Mouse (Mus musculus) lung, embryonic 16.5 days (tissue): ENCODE measurements around the gene Grm5. TPM values are rescaled to one million over a fixed set of nuclear protein-coding genes. Genes with fewer than 3 reads are reported as not detected.

Experiments
- ATAC-seq: fragments of 200-750 bp; cut with Nextera tagmentation; 2 replicates; pipeline ENCODE4 v1.8.0; 2017; ENCODE audit warnings: low read depth, mild to moderate bottlenecking, moderate library complexity
- H3K27ac ChIP-seq: fragments of 300-500 bp; sonication (generic); 2 replicates; pipeline ENCODE4 v1.5.1; 2014; ENCODE audit warnings: mild to moderate bottlenecking, control low read depth, low read length
- H3K27me3 ChIP-seq: fragments of 300-500 bp; sonication (generic); 2 replicates; pipeline ENCODE4 v1.6.1; 2014; ENCODE audit warnings: low read depth, low read length, mixed read lengths; ENCODE audit not compliant: control insufficient read depth, insufficient read depth
- H3K36me3 ChIP-seq: fragments of 300-500 bp; sonication (generic); 2 replicates; pipeline ENCODE4 v1.6.1; 2014; ENCODE audit warnings: low read length; ENCODE audit not compliant: control insufficient read depth, insufficient read depth
- H3K4me1 ChIP-seq: fragments of 300-500 bp; sonication (generic); replicated peaks from 2 replicates; pipeline ENCODE4 v1.6.1; 2014; ENCODE audit warnings: low read length, mixed read lengths; ENCODE audit not compliant: control insufficient read depth, insufficient read depth
- H3K4me2 ChIP-seq: fragments of 300-500 bp; sonication (generic); 2 replicates; pipeline ENCODE4 v1.6.1; 2014; ENCODE audit warnings: low read depth, low read length, control low read depth
- H3K4me3 ChIP-seq: fragments of 300-500 bp; sonication (generic); 2 replicates; pipeline ENCODE4 v1.5.1; 2014; ENCODE audit warnings: mild to moderate bottlenecking, low read length, control low read depth
- H3K9ac ChIP-seq: fragments of 300-500 bp; sonication (generic); 2 replicates; pipeline ENCODE4 v1.6.1; 2014; ENCODE audit warnings: low read length, control low read depth
- H3K9me3 ChIP-seq: fragments of 300-500 bp; sonication (generic); 2 replicates; pipeline ENCODE4 v1.6.1; 2016; ENCODE audit warnings: low read length; ENCODE audit not compliant: control insufficient read depth
- whole genome bisulfite sequencing: fragments of 180-500 bp; shearing (Covaris S2); extraction: QIAGEN DNeasy Blood & Tissue Kit; methylation state at CpG from one replicate; pipeline ENCODE4 v1.1.7; 2014; 5-methylcytosine and 5-hydroxymethylcytosine counted together
- polyA plus RNA-seq: library from polyadenylated mRNA; unstranded; fragments of >200 nt; fragmentation: Nextera tagmentation; extraction: Ambion mirVana; gene quantifications from 2 replicates; pipeline ENCODE4 v1.2.1, GENCODE M21; 2015

Grm5 gene
- polyA plus RNA-seq, 1 experiment from 2014 or later = 0.13 TPM

DNA sequence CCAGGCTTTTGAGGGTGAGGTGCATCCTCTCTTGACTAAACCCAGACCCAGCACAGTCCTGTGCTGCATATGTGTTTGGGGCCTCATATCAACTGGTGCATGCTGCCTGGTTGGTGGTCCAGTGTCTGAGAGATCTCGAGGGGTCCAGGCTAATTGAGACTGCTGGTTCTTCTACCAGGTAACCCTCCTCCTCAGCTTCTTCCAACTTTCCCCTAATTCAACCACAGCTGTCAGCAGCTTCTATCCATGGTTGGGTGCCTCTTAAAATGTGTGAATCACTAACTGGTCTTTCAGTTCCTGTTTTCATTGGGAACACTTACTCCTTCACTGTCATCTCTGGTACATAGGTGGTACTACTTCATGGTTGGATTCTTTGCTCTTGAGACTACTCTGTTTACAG is 240.9 kb downstream of the Grm5 start:
- H3K9me3 ChIP-seq = no peaks in the 10 kb centered on the region
- WGBS = 47% methylated on average over 1 of the region's 1 CpGs
- no peak overlapping the region for H3K27ac ChIP-seq
- no peaks in the 10 kb centered on the region for H3K36me3 ChIP-seq
- H3K4me2 ChIP-seq = no peak overlapping the region
- no peaks in the 10 kb centered on the region for H3K27me3 ChIP-seq
- ATAC-seq = no peak
- H3K4me3 ChIP-seq = no peak overlapping the region
- no peaks in the 10 kb centered on the region for H3K4me1 ChIP-seq
- no peak overlapping the region for H3K9ac ChIP-seq

GRCm38 (mm10) chr7:87834669-87835068 is 250.7 kb downstream of the Grm5 start:
- Histone ChIP-seq H3K4me2 (no peak overlapping the region), H3K27ac (no peak overlapping the region), H3K9me3 (no peaks in the 10 kb centered on the region), H3K9ac (no peak overlapping the region), H3K27me3 (no peaks in the 10 kb centered on the region), H3K36me3 (no peaks in the 10 kb centered on the region), H3K4me1 (no peaks in the 10 kb centered on the region), H3K4me3 (no peak overlapping the region)
- ATAC-seq = no peak
- WGBS = 60% methylated on average over 4 of the region's 4 CpGs

DNA sequence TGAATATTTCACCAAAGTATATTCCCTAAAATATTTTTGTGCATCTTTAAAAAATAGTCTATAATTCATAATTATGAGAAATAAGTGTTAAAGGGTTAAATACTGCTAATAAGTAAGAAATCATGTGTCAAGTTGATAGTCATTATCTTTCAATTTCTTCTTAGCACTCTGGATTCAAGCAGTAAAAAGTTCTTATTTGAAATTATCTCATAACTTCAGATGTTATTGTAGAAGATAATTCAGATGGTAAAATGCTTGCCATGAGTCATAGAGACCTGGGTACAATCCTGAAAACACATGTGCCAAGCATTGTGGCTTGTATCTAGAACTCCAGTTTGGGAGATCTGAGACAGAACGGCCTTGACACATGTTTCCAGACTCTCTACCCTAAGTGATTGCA is 254.6 kb downstream of the Grm5 start:
- Histone ChIP-seq H3K36me3 (no peaks in the 10 kb centered on the region), H3K27ac (no peak overlapping the region), H3K4me3 (no peak overlapping the region), H3K9me3 (no peaks in the 10 kb centered on the region), H3K4me1 (no peaks in the 10 kb centered on the region), H3K9ac (no peak overlapping the region), H3K27me3 (no peaks in the 10 kb centered on the region), H3K4me2 (no peak overlapping the region)
- WGBS = 75% methylated on average over 1 of the region's 1 CpGs
- no peak for ATAC-seq

DNA sequence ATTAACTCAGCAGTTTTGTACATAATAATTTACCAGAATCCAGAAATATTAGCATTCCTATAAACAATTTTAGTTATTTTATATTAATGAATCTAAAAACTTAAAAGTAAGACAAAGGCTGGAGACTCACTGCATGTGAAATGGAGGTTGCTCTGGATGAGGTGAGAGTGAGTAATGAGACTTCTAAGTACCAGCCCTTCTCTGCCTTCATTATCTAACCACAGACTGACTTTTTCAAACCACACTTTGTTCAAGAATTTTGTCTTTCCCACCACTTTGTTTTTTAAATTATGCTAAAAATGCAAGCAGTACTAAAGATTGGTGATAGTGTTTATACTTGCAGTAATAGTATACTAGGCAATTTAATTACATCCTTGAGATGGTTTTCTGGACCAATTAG is 259.5 kb downstream of the Grm5 start:
- 0 out of 2 replicates have a peak, but pooled peaks have one; percentile 45 for ATAC-seq
- no peak overlapping the region for H3K4me3 ChIP-seq
- no peak overlapping the region for H3K4me2 ChIP-seq
- H3K4me1 ChIP-seq = no peaks in the 10 kb centered on the region
- H3K27me3 ChIP-seq = no peaks in the 10 kb centered on the region
- H3K9ac ChIP-seq = no peak overlapping the region
- no peak overlapping the region for H3K27ac ChIP-seq
- H3K36me3 ChIP-seq = no peaks in the 10 kb centered on the region
- no peaks in the 10 kb centered on the region for H3K9me3 ChIP-seq

- Histone ChIP-seq H3K9ac (no peak overlapping the region), H3K4me3 (no peak overlapping the region), H3K27ac (peak overlapping the region; percentile 49; the same call in 1 of the 2 replicates), H3K36me3 (no peaks in the 10 kb centered on the region), H3K27me3 (no peaks in the 10 kb centered on the region), H3K4me2 (no peak overlapping the region), H3K4me1 (no peaks in the 10 kb centered on the region), H3K9me3 (no peaks in the 10 kb centered on the region)
- ATAC-seq = peak; percentile 77
These were observed 262.1 kb downstream of the Grm5 start for GRCm38 (mm10) chr7:87846082-87846481.

DNA sequence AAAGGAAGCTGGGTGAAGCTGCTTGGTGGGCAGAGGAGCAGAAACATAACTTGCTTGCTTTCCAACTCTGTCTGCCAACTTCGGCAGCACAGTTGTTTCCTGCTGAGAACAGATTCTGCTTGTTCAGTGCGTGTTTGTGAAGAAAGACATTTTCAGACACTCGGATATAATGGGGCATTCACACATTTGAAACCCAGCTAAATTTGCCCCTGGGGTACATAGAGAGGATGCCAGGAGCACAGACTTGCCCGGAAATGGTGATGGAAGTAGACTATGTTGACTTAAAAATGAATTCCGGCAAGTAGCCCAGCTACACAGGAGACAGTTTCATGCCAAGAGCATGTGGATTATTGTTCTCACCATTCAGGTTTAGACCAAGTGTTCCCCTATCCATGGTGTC is 342.0 kb downstream of the Grm5 start:
- H3K9ac ChIP-seq = no peak overlapping the region
- H3K4me3 ChIP-seq = no peak overlapping the region
- no peak overlapping the region for H3K4me2 ChIP-seq
- no peak for ATAC-seq
- H3K36me3 ChIP-seq = no peaks in the 10 kb centered on the region
- H3K27ac ChIP-seq = no peak overlapping the region
- no peaks in the 10 kb centered on the region for H3K27me3 ChIP-seq
- H3K4me1 ChIP-seq = no peaks in the 10 kb centered on the region
- H3K9me3 ChIP-seq = no peaks in the 10 kb centered on the region
- WGBS = 53% methylated on average over 5 of the region's 5 CpGs

DNA sequence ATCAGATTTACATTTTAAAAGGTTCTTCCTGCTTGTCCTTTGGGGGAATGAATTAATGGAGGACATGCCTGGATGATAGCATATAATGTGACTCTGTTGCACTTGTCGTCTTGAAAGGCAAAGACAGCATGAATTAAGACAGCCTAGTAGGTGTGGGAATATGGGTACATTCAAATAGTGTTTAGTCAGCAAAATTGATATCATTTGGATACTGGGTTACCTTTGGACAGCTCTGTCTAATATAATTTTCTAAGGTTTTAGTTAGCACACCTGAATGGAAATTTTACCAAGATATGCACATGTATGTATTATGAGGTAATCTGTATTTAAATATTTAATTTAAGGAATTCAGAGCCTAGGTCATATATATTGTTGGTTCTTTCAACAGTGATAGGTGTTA is 353.4 kb downstream of the Grm5 start:
- no peak overlapping the region for H3K4me2 ChIP-seq
- ATAC-seq = no peak
- WGBS = 70% methylated on average over 1 of the region's 1 CpGs
- 0 out of 2 replicates have a peak, but pooled peaks cover 2% of the 10 kb centered on the region for H3K4me1 ChIP-seq
- no peak overlapping the region for H3K9ac ChIP-seq
- H3K4me3 ChIP-seq = no peak overlapping the region
- H3K36me3 ChIP-seq = no peaks in the 10 kb centered on the region
- H3K27ac ChIP-seq = no peak overlapping the region
- H3K27me3 ChIP-seq = no peaks in the 10 kb centered on the region
- H3K9me3 ChIP-seq = no peaks in the 10 kb centered on the region

DNA sequence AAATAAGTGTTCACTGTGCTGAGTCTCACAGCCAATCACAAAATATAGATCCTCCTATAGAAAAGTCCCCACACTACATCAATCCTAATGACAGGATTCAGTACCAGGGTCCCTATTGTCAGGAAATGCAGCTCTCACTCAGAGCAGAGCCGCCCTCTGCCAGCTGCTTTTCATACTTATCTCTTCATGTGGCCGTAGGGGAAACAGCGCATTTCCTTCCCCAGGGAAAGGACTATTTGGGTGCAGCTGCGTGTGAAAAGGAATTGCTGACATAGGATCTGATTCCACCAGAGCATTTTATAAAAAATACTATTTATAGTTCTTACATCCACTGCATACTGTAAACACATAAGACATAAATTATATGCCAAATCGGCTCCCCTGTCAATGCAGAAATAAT is 354.3 kb downstream of the Grm5 start:
- no peak overlapping the region for H3K9ac ChIP-seq
- H3K27ac ChIP-seq = no peak overlapping the region
- peak; percentile 69 for ATAC-seq
- H3K9me3 ChIP-seq = no peaks in the 10 kb centered on the region
- H3K4me3 ChIP-seq = no peak overlapping the region
- WGBS = 25% methylated on average over 5 of the region's 5 CpGs
- H3K4me1 ChIP-seq = 0 out of 2 replicates have a peak, but pooled peaks cover 2% of the 10 kb centered on the region
- H3K36me3 ChIP-seq = no peaks in the 10 kb centered on the region
- H3K27me3 ChIP-seq = no peaks in the 10 kb centered on the region
- H3K4me2 ChIP-seq = no peak overlapping the region

- H3K27me3 ChIP-seq = no peaks in the 10 kb centered on the region
- no peaks in the 10 kb centered on the region for H3K4me1 ChIP-seq
- no peak overlapping the region for H3K4me3 ChIP-seq
- H3K9ac ChIP-seq = no peak overlapping the region
- WGBS = 93% methylated on average over 1 of the region's 1 CpGs
- H3K36me3 ChIP-seq = no peaks in the 10 kb centered on the region
- ATAC-seq = no peak
- no peak overlapping the region for H3K4me2 ChIP-seq
- no peak overlapping the region for H3K27ac ChIP-seq
- no peaks in the 10 kb centered on the region for H3K9me3 ChIP-seq
These were observed 366.2 kb downstream of the Grm5 start for GRCm38 (mm10) chr7:87950205-87950604.

- H3K4me1 ChIP-seq = no peaks in the 10 kb centered on the region; the same call in 1 of the 2 replicates
- H3K27me3 ChIP-seq = no peaks in the 10 kb centered on the region
- no peak overlapping the region for H3K4me3 ChIP-seq
- H3K9ac ChIP-seq = no peak overlapping the region
- 20% methylated on average over 1 of the region's 1 CpGs for WGBS
- no peaks in the 10 kb centered on the region for H3K36me3 ChIP-seq
- H3K27ac ChIP-seq = no peak overlapping the region
- H3K9me3 ChIP-seq = no peaks in the 10 kb centered on the region
- H3K4me2 ChIP-seq = no peak overlapping the region
- no peak for ATAC-seq
These were observed 389.2 kb downstream of the Grm5 start for GRCm38 (mm10) chr7:87973216-87973615.
